Mouse (Mus musculus): ENCODE data around the gene Slc5a12.

- no peak for TF ChIP-seq CTCF (IDR thresholded peaks at IDR 0.05; ENCODE audit: low read depth, low read length)
- no peak for TF ChIP-seq POLR2A (IDR thresholded peaks at IDR 0.05; ENCODE audit: extremely low read depth, insufficient read depth, low read length)
Observed at GRCm38 (mm10) chr2:110562621-110563020, 34.5 kb upstream of the Slc5a12 start.

Data from liver, adult 2 months (tissue).